Mouse (Mus musculus) sigmoid colon, adult 10 weeks (tissue): ENCODE measurements around the gene Gk2. TPM values are rescaled to one million over a fixed set of nuclear protein-coding genes. Genes with fewer than 3 reads are reported as not detected.

ENCODE experiments used
- polyA plus RNA-seq: library from polyadenylated mRNA; stranded (reverse); fragments of 350-450 nt; fragmentation: Illumina TruSeq; extraction: RNeasy Lipid Tissue Mini Kit (QIAGEN cat#74804); gene quantifications from one replicate; pipeline ENCODE4 v1.2.3, GENCODE M21; 2014; ENCODE audit warnings: low read depth, low replicate concordance

The Gk2 gene
- polyA plus RNA-seq: not detected

GRCm38 (mm10) chr5:97456816-97457215 is at the start of gene Gk2:
Gene Gk2, minus strand, starts transcription at chr5:97457021.

Other genes starting within 250 kb of the Gk2 start
- not detected for gene Naa11, start 64.6 kb downstream of the Gk2 start, polyA plus RNA-seq